Mouse (Mus musculus) left cerebral cortex, postnatal 25 days (tissue): ENCODE results near the gene Cdk5rap1. TPM values are rescaled to one million over a fixed set of nuclear protein-coding genes. Genes with fewer than 3 reads are reported as not detected.
"Not testable (repeated sequence)": the region's sequence is repeated elsewhere in the genome, so short reads cannot be mapped to it uniquely, and the experiment has no call there.

Experiments used
- DNase-seq, 2 experiments: peaks; one replicate each; pipeline ENCODE4 v3.0.0; 2022; ENCODE audit warnings: low spot score in 2 of 2, mixed read lengths in 1 of 2
- intact Hi-C: fragments of 180-260 bp; cut with DNase I; formaldehyde crosslinking; loops from one replicate; pipeline ENCODE4 v1.15.1; 2025
- total RNA-seq, 2 experiments: library from RNA; stranded (reverse); gene quantifications; 2 replicates each; pipeline ENCODE4 v1.2.3; 2021

Cdk5rap1 gene
- total RNA-seq, 2 experiments from 2014 or later, result 11.4 to 17.4 TPM

GRCm38 (mm10) chr2:154291866-154292265 is 80.9 kb downstream of the Cdk5rap1 start:
- intact Hi-C loops, result loop anchor here (2.0 kb wide), 1 partner anchor 77 kb away; no protein-coding TSS in a partner anchor
- not testable (repeated sequence) for DNase-seq

Other genes starting within 250 kb of the Cdk5rap1 start
- not detected for gene Bpifa3, start 242.7 kb downstream of the Cdk5rap1 start, total RNA-seq
- not detected for gene Bpifa1, start 230.1 kb downstream of the Cdk5rap1 start, total RNA-seq
- gene Bpifa5, start 210.4 kb downstream of the Cdk5rap1 start, total RNA-seq, result not detected
- under 1 TPM; 0.21 TPM for gene Bpifb1, start 182.2 kb downstream of the Cdk5rap1 start, total RNA-seq
- not detected for gene Bpifb5, start 149.3 kb downstream of the Cdk5rap1 start, total RNA-seq
- gene Bpifb9a, start 115.2 kb downstream of the Cdk5rap1 start, total RNA-seq, result not detected
- gene Bpifb9b, start 65.8 kb downstream of the Cdk5rap1 start, total RNA-seq, result not detected
- gene Snta1, start 35.1 kb upstream of the Cdk5rap1 start, total RNA-seq, result 10 to 100 TPM; 30.7 to 35.7 TPM
- gene Cbfa2t2, start 63.5 kb upstream of the Cdk5rap1 start, total RNA-seq, result 10 to 100 TPM; 54.6 to 57.5 TPM
- gene 1700003F12Rik, start 174.1 kb upstream of the Cdk5rap1 start, total RNA-seq, result 1 to 10 TPM in 1 of 2 experiments, not detected in 1; 1.4 TPM
- not detected for gene Actl10, start 178.8 kb upstream of the Cdk5rap1 start, total RNA-seq
- gene Necab3, start 185.9 kb upstream of the Cdk5rap1 start, total RNA-seq, result 10 to 100 TPM; 82.5 to 88.7 TPM
- 10 to 100 TPM in 1 of 2 experiments, 1 to 10 TPM in 1; 8.8 to 10.1 TPM for gene E2f1, start 196.9 kb upstream of the Cdk5rap1 start, total RNA-seq
- 10 to 100 TPM; 11.4 to 14.1 TPM for gene Pxmp4, start 230.7 kb upstream of the Cdk5rap1 start, total RNA-seq
- gene Zfp341, start 240.3 kb upstream of the Cdk5rap1 start, total RNA-seq, result 10 to 100 TPM; 12.1 to 13.1 TPM
- not detected for gene 4930519P11Rik, start 240.4 kb upstream of the Cdk5rap1 start, total RNA-seq